Mouse (Mus musculus) left cerebral cortex, adult 9 months (tissue): Measurements from ENCODE around the gene Wiz.

ENCODE experiments used
- DNase-seq, 2 experiments: peaks; one replicate each; pipeline ENCODE4 v3.0.0; 2022; ENCODE audit warnings: low spot score in 2 of 2

Gene Wiz

DNA sequence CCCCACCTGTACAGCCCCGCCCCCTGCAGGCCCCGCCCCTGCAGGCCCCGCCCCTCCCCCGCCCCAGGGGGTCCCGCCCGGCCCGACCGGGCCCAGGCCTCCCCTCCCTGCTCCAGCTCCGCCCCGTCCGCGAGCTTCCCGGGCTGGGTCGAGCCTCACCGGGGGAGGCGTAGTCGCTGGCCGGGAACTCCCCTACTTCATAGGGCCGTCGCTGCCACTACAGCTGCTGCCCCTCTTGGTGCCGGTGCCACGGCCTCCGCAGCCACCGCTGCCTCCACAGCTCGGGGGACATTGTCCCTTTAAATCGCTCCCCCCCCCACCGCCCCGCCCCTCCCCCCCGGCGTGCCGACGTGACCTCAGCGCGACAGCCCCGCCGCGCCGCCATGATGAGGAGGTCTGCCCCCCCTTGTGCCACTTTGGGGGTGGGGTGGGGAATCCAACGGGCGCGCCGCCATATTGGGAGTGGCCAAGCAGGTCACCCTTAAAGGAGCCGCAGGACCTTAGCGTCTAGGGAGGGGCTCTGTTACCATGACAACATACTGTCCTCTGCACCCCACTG is at the start of gene Wiz:
Gene Wiz (minus strand): TSS at position 339 of the 559 bp plus-strand sequence.
- DNase-seq: peak; percentile 84 to 95

DNA sequence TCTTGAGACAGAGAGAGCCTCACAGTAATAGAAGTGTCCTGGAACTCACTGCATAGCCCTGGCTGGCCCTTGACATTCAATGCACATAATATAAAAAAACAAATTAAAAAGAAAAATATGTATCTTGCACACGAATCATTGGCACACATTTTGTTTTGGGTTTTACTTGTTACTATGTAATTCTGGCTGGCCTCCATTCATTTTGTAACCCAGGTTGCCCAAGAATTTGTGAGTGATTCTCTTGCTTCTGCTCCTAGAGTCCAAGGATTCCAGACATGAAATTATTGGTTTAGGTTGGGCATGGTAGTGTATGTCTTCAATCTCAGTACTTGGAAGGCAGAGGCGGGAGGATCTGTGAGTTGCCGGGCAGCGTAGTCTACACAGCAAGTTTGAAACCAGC is 47.9 kb upstream of the Wiz start:
- no peak for DNase-seq

DNA sequence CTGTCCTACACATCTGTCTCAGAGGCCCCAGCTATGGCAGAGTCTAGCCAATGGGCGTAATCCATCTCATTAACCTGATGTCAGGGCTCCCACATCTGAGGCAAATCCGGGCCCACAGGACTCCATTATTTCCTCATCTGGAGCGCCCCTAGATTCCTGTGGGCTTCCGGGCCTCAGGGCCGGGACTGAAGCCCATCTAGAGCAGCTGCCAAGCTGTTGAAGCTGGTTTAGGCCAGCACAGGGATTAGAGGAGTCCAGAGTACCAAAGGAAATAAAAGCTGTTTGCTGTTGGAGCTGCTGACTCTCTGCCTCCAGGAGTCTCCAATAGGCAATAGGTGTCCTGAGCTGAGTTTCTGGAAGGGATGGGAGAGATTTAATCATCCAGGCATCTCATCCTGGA is 45.9 kb upstream of the Wiz start:
- DNase-seq: no peak

DNA sequence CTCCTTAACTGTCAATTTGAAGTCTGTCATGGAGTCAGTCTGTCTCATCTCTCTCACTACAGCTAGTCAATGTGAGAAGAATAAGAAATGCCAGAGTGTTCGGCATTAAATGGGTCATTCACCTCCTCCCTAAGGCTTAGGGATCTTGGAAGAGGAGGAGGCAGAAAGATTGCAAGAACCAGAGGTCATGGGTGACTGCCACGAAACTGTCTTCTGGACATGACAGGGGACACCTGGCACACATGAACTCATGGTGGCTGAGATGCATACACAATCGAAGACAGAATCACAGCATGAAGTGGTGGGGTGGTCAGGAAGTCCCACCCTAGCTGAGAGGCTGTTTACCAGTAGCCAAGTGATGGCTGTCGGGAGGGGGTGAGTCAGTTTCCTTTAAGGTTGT is 45.1 kb upstream of the Wiz start:
- DNase-seq: no peak

DNA sequence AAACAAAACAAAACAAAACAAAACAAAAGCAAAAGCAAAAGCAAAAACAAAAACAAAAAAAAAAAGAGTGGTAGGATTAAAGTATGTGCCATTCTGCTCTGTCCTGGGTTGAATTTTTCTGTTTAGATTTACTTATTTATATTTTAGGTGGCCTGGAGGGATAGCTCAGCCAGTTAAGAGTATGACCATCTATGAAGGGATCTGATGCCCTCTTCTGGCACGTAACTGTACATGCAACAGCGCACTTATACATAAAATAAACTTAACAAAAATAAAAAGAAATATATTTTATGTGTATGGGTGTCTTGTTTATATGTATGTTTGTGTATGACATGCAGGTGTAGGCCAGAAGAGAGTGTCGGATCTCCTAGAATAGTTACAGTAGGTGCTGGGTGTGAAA is 42.7 kb upstream of the Wiz start:
- DNase-seq: peak in 1 of 2 experiments; percentile 4

DNA sequence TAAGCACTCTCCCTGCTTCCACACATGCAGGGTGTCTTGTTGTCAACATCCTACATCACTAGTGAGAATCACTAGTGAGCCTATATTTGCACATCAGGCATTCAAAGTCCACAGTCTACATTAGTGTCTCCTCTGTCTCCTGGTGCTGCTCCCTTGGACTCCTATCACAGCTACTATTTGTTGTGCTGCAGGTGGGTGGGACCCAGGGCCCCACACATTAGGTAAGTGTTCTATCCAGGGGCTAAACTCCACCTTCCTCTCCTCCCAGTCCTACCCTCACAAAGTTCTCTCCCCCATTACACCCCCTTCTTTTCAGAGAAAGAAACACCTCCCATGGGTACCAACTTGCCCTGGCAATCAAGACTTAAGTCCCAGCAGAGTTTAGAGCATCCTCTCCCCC is 37.4 kb upstream of the Wiz start:
- DNase-seq: no peak

DNA sequence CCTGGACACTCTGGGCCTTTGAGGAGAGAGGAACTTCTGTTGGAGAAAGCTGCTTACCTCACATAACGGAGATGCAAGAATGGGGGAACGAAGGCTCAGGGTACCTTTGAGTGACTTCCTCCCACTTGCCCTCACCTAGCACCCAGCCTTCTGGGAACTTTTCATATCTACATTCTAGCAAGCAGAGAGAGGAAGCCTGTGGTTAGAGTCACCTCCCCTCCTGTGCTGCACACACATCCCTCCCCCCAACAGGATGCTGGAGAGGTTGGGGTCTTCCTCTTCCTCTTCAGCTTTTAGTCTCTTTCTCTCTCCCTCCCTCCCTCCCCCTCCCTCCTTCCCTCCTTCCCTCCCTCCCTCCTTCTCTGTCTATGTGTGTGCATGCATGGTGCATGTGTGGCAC is 34.8 kb upstream of the Wiz start, which contains the start of gene Pglyrp2:
Gene Pglyrp2 (minus strand): TSS at position 134 of the 400 bp plus-strand sequence.
- DNase-seq: no peak

DNA sequence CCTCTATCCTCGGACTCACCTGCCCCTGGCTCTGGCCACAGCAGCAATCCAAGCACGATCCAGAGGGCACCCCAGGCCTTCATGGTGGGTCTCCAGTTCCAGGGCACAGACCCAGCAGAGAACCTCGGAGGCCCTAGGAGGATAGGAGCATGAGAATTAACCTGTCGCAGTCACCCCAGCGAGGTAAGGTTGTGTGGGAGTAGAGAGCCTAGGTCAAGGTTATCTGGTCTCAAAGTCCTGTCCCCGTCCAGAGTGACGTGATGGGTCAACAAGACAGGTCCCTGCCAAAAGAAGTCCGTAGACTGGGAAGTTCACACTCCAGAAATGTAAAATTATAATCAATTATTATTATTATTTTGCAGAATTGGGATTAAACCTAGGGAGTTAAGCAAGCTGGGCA is 31.5 kb upstream of the Wiz start:
- DNase-seq: no peak

DNA sequence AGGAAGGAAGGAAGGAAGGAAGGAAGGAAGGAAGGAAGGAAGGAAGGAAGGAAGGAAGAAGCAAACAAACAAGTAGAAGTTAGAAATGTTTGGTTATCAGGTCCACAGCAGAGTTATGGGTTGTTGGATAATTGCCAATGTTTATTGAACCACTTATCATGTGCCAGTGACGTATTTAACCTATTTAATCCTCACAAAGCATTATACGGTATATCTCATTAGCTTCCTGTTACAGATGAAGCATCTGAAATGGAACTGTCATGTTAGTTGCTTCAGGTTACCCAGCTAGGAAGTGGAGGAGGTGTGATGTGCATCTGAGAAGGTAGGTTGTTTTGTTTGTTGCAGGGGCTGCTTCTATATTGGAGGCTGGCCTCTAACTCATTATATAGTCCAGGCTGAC is 30.8 kb upstream of the Wiz start:
- DNase-seq: no peak

DNA sequence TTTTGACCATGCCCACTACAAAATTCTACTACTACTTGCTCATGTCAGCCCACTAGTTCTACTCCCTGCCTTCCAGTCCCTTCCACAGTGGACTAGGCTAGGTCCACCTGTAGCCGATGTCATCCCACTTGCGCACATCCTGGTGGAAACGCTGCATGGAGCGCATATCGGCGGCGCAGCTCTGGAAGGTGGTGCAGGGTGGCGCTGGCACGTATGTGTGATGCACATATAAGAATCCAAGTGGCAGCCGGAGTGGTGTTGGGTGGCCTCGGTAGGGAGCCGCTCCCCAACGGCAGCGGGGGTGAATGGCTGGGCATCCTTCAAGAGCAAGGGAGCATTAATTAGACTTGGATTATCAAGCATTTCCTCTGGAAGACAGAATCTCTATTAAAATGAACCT is 27.5 kb upstream of the Wiz start:
- DNase-seq: no peak

DNA sequence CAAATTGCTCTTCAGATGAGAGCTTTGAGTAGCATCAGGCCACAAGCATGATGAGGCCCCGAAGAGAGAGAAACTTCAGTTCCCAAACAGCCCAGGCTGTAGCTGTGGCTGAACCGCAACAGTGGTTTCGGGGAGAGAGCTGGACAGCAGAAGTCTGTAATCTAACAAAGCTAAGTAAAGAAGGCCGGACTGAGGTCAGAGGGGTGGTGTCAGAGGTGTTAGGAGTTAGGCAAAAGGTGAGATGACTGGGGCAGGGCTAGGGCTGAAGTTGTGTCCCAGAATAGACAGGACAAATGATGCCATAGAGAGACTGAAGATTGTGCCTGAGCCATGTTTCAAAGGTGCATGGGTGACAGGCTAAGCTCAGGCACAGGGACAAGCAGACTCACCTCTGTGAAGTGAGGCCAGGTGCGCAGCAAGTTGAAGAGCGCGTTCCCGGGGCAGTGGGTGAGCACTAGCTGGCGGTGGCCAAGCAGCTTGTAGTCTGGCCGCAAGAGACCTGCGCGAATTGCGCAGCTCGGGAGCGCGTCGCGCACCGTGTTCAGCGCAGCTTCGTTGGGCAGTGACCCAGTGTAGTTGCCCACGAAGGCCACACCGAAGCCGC is 26.3 kb upstream of the Wiz start:
- DNase-seq: no peak

DNA sequence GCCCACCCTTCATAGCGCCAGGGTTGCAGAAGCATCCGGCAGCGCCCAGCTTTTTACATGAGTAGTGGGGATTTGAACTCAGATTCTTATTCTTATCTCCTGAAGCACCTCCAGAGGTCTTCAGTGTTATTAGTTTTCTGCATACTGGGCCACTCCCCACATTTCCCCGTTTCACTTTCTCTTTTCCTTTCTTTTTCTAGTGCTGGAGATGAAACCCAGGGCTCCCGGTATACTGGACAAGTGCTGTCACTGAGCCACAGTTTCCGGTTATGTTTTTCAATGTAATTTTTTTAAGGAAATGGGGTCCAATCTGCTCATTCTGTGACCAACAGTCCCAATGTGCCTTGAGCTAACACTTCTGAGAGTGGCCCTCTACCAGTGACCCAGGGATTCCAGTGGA is 22.7 kb upstream of the Wiz start:
- no peak for DNase-seq

DNA sequence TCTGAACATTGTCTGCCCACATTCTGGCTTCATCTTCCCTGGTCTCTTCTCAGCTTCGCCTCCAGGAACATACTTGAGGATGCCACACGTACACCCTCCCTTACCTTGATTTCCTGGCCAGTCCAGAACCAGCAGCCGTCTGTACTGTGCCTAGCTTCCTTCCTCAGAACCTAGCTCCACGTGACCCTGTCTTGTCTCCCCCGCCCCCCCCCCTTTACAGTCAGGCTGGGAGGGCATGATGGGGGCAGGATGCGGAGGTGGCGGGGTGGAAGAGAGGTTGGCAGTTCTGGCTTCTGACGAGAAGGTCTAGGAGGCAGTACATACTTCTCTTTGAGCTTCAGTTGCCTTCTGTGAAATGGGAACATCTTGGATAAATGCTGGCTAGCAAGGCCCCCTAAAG is 14.2 kb upstream of the Wiz start, which contains the start of gene Rasal3:
Gene Rasal3 (minus strand): TSS at position 167 of the 400 bp plus-strand sequence.
- DNase-seq: no peak

DNA sequence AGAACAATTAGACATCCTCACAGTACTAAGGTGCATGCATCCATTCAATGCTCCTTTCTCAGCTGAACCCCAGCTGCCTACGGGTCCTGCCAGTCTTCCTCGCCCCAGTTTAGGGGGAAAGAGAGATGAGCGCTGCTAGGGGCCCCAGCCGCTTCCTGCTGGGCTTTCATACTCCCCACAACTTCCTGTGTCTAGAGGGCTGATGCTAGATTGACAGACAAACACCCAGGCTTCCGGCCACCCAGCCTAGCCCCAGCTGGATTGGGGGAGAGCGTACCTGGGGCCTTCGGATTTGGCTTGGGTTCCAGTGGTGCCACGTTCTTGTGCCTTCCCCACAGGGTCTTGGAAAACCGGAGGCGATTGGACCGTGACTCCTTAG is 13.5 kb upstream of the Wiz start:
- DNase-seq: no peak

DNA sequence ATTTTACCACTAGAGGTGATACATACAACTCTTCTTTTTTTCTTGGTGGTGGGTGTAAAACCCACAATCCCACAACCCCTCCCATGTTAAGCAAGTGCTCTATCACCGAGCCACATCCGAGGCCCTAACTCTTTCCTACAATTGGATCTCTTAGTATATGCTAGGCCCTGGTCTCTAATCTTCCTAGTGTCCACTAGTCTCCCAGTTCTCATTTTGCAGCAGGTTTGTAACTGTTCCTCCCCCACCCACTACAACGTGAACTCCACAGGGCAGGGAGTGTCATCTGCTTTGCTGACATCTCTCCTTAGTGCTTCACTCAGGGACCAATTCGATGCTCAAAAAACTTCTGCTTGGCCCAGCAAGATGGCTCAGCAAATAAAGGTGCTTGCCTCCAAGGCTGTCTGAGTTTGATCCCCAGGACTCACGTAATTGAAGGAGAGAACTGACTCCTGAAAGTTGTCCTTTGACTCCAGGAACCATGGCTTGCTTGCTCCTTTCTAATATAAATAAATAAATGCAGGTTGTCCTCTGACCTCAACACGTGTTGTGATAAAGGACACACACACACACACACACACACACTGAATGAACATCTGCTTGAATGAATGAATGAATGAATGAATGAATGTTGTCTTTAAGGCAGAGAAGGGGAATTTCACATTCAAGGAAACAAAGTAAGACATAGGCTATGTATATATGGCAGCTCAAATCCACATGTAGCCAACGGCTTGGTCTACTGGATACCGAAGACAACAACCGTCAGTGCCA is 13.0 kb upstream of the Wiz start:
- DNase-seq: no peak

DNA sequence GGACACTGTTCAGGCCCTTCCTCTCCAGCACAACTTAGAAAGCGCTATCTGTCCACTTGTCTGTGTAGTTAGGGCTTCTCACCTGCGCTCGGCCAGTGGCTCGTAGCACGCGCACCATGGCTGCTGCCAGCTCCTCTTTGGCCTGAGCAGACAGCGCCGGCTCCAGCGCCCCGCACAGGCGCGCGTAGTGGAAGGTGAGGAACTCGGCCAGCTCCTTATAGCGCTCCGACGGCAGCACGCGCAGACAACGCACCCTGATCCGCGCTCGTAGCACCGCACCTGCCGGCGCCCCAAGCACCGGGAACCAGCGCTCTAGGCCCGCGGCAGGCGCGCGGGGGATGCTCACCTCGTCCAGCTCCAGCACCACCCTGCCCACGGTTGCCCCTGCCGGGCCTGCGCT is 7.0 kb upstream of the Wiz start:
- DNase-seq: no peak

DNA sequence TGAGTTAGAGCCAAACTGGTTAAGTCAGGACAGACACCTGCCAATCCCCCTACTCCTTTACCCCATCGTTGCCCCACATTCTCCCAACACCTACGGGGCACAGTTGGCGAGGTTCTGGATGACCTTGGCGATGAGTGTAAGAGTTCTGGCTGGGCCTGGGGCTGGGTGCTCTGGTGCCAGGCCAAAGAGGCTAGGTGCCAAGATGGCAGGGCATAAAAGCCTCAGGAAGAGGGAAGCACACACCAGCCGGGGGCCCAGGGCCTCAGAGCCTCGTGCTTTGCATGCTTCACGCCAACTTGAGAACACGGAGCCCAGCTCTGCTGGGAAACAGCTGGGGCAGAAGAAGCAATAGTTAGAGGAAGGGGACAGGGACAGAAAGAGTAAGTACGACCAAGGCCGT is 4.7 kb upstream of the Wiz start:
- DNase-seq: no peak

DNA sequence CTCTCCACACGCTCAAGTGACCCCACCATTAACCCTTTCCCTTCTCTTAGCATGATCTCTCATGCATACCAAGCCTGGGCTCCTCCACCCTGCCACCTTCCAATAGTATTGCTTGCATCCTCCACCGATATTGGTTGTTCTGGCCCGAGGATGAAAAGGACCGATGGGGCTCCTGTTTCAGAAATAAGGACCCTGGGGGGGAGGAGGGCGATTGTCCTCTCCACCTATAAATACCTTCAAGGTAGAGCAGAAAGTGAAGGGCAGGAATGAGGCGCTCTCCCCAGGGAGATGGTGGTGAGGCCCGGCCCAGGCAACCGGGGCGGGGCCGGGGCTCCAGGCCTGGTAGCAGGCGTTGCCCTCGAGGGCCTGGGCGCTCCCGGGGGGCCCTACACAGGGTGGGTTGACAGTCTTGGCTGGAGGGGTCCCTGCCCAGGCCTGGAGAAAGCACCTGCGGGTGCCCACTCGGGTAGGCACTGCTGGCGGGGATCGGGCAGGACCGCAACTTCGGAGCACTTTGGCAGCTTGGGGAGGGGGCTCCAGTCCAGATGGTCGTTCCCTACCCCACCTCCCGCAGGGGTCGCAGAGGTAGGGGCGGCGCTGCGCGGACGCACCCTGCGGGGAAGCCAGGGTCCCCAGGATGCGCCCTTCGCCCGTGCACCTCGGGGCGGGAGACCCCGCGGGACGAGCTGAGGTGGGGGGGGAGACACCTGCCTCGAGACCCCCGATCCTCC is 704 bp downstream of the Wiz start:
- peak in 1 of 2 experiments; percentile 25 for DNase-seq

DNA sequence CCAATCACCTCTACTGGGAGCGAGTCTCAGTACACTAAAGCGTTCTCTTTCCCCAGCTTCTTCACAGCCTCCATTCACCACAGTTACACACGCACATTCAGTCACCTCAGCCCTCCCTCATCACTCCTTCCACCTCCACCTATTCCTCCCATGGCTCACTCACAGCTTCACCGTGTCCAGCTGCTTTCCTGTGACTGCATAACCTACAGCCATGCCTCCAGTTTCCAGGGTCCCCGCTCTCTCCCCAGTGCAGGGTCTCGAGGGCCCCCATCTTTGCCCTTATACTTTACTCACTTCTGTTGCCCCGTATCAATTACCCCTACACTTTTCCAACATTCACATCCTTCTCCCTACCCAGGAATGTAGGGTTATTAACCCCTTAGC is 1.3 kb downstream of the Wiz start:
- DNase-seq: peak in 1 of 2 experiments; percentile 1

DNA sequence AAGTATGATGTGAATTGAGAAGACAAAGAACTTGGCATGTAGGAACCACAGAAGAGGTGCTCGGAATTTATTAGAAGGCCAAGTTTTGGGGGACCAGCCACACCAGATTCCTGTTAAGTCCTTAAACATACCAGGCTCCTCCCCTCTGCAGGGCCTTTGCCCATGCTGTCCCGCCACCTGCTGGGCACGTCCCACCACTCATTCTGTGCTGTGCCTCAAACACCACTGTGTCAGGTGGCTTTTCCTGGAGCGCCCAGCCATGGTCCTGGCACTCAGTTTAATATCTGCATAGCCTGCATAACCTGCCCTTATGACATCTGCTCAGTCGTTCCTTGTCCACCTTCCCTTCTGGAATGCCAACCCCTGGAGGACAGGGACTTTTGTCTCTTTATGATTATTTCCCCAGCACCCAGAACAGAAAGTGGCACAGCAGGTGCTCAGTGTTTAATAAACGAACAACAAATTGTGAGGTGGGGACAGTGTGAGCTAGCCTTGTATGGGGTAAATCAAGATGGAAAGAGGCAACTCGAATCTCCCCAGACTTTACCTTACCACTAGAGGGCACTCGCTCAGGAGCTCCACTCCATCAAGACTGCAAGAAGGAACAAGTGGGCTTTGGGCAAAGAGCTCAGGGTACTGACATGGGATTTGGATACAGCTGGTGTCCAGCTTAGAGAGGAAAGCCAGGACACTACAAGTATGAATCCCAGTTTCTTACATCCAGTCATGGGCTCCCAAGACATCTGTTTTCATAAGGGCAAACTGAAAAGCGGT is 2.4 kb downstream of the Wiz start:
- peak in 1 of 2 experiments; percentile 64 for DNase-seq

DNA sequence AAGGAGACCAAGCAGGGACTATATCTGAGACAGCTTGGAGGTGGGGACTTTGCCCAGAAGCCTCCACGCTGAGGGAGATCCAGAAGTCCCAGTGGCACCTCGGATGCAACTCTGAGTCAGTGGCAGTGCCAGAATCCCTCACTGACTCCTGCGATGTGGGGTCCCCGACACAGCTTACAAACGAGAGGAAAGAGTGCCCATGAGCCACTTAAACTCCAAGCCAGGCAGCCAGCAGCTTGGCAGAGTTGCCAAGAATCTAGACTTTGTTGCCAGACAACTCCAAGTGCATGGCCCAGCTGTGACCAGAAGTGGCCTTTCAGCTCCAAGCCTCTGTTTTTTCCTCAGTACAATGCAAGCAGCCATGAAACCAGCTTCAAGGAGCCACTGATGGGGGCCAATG is 5.6 kb downstream of the Wiz start:
- no peak for DNase-seq

DNA sequence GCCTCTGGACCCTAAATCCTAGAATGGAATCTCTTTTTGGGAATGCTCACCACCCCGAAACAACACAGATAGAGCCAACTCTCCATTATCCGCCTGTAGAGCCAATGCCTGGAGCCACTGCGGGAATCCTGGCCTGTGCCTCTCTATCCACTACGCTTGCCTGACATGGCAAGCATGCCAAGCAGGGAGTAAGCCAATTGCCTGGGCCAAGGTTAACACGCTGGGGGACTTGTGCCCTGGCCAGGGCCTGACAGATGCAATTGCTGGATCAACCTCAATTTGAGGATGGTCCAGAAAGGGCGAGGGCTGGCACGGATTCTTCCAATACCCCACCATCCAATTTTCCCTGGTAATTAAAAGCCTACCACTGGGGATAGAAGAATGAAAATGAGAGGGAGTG is 6.7 kb downstream of the Wiz start:
- no peak for DNase-seq
